Mouse (Mus musculus): ENCODE measurements around the gene Vmn2r53. TPM values are rescaled to one million over a fixed set of nuclear protein-coding genes. Genes with fewer than 3 reads are reported as not detected.

Gene Vmn2r53
- total RNA-seq (2023) = 0.06 TPM

GRCm38 (mm10) chr7:12608688-12609087, at the start of gene Vmn2r53:
Vmn2r53 (minus strand) TSS chr7:12608788.

GRCm38 (mm10) chr7:12640219-12640618, 31.6 kb upstream of the Vmn2r53 start, which contains the start of gene Vmn2r54:
Vmn2r54 (minus strand) TSS chr7:12640319.

Other genes starting within 250 kb of the Vmn2r53 start
- gene Vmn1r84, start 239.5 kb downstream of the Vmn2r53 start, total RNA-seq (2023) = not detected
- 4.7 TPM for gene Zfp551, start 186.0 kb downstream of the Vmn2r53 start, total RNA-seq (2023)
- 6.4 TPM for gene Zfp606, start 130.5 kb downstream of the Vmn2r53 start, total RNA-seq (2023)
- not detected for gene 2900092C05Rik, start 96.3 kb downstream of the Vmn2r53 start, total RNA-seq (2023)
- not detected for gene Vmn2r54, start 31.5 kb upstream of the Vmn2r53 start, total RNA-seq (2023)
- not detected for gene Vmn2r55, start 76.2 kb upstream of the Vmn2r53 start, total RNA-seq (2023)
- not detected for gene Vmn2r56, start 126.2 kb upstream of the Vmn2r53 start, total RNA-seq (2023)
- gene Zscan18, start 194.8 kb upstream of the Vmn2r53 start, total RNA-seq (2023) = 24.6 TPM
- 12.0 TPM for gene Zfp329, start 210.1 kb upstream of the Vmn2r53 start, total RNA-seq (2023)
- gene Zfp110, start 226.0 kb upstream of the Vmn2r53 start, total RNA-seq (2023) = 117 TPM

Data from CD8-positive naive resting alpha-beta T cell, adult 57 days (primary cell).